Mouse (Mus musculus): Measurements from ENCODE around the gene Rrp9.

GRCm38 (mm10) chr9:106469317-106469716, 6.4 kb upstream of the Rrp9 start:
- TF ChIP-seq TBP (IDR thresholded peaks at IDR 0.05; ENCODE audit: low read depth, low read length), result no peak
- no peak for TF ChIP-seq EP300 (IDR thresholded peaks at IDR 0.05; ENCODE audit: low read depth in 1 of 2, low read length in 2 of 2)
- no peak for TF ChIP-seq CHD1 (IDR thresholded peaks at IDR 0.05; ENCODE audit: low read depth, low read length)
- TF ChIP-seq MAX (IDR thresholded peaks at IDR 0.05; ENCODE audit: low read length), result no peak
- no peak for TF ChIP-seq POLR2A (IDR thresholded peaks at IDR 0.05; ENCODE audit: control insufficient read depth in 1 of 2, insufficient read depth in 1 of 2, low read depth in 1 of 2, low read length in 2 of 2, poor library complexity in 1 of 2)
- no peak for TF ChIP-seq SIN3A (IDR thresholded peaks at IDR 0.05; ENCODE audit: low read length)
- no peak for TF ChIP-seq USF2 (IDR thresholded peaks at IDR 0.05; ENCODE audit: borderline replicate concordance in 1 of 2, insufficient read depth in 1 of 2, low read depth in 1 of 2, low read length in 2 of 2)
- TF ChIP-seq GATA1 (IDR thresholded peaks at IDR 0.05; ENCODE audit: low read depth, low read length), result no peak
